ENCODE assay signal across 19 mouse cellular contexts in the genomic region with DNA sequence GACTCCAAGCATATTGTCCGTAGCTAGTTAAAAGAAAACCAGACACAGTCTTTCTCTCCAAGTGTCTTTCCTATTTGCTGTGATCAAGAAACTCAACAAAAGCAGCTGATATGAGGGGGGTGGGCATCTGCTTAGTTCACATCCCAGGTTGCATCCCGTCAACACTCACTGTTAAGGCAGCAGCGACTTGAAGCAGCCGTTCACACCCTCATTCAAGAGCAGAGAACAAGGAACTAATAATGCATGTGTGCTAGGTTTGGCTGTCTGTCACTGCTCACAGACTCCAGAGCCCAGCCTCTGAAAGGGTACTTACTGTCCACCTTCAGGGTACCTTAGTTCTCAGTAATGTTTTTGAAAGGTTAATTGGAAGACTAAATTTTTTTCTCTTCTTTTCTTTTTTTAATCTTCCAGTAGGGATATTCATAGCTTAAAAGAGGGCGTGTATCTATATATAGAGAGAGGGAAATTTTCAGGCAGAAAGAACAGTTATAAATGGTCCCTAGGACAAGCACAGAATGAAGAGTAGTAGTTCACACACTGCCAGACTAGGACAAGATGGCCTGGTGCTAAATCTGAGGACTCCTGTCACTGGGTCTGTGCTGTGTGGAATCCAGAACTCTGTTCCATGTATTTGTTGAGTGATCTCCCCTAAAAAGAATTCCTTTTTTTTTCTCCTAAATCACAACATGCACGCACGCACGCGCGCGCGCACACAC.
"Had no signal": no experiment of that assay in that cellular context is flagged by ENCODE, and none has a peak within 500 bp of the region (broad histone marks: within the 10 kb centered on the region; RNA-seq: fewer than 3 reads in every experiment).

No protein-coding gene starts in this region.

- H3K4me3 ChIP-seq: limb, embryonic 10.5 days; limb, embryonic 13.5 days; liver, embryonic 12.5 days; liver, embryonic 15.5 days; lung, embryonic 15.5 days; megakaryocyte, embryonic 14.5 days; midbrain, embryonic 10.5 days; midbrain, embryonic 13.5 days had no signal

- H3K36me3 ChIP-seq: limb, embryonic 10.5 days; limb, embryonic 13.5 days; liver, embryonic 12.5 days; liver, embryonic 15.5 days; lung, embryonic 15.5 days; midbrain, embryonic 10.5 days; midbrain, embryonic 13.5 days had no signal

- H3K4me1 ChIP-seq: limb, embryonic 10.5 days; limb, embryonic 13.5 days; liver, embryonic 12.5 days; liver, embryonic 15.5 days; lung, embryonic 15.5 days; megakaryocyte, embryonic 14.5 days; midbrain, embryonic 10.5 days; midbrain, embryonic 13.5 days had no signal

- H3K9me3 ChIP-seq: limb, embryonic 10.5 days; limb, embryonic 13.5 days; liver, embryonic 12.5 days; liver, embryonic 15.5 days; lung, embryonic 15.5 days; midbrain, embryonic 10.5 days; midbrain, embryonic 13.5 days had no signal

- H3K4me2 ChIP-seq: limb, embryonic 13.5 days; liver, embryonic 12.5 days; liver, embryonic 15.5 days; lung, embryonic 15.5 days; midbrain, embryonic 13.5 days had no signal

- ATAC-seq: liver, embryonic 12.5 days; midbrain, embryonic 13.5 days; midbrain, embryonic 16.5 days had no signal

- H3K9ac ChIP-seq: limb, embryonic 13.5 days; liver, embryonic 12.5 days; liver, embryonic 15.5 days; lung, embryonic 15.5 days; midbrain, embryonic 13.5 days had no signal

- DNase-seq: kidney, adult 9 months; kidney, postnatal 14 days; kidney, postnatal 4 days; liver; lung, adult 18-20 months; lung, postnatal 10 days; lung, postnatal 36 days; thymus, adult 2 months; thymus, postnatal 14 days; thymus, postnatal 4 days had no signal

- H3K27me3 ChIP-seq: limb, embryonic 13.5 days; liver, embryonic 12.5 days; liver, embryonic 15.5 days; lung, embryonic 15.5 days; megakaryocyte, embryonic 14.5 days; midbrain, embryonic 13.5 days had no signal

- H3K27ac ChIP-seq: limb, embryonic 10.5 days; limb, embryonic 13.5 days; liver, embryonic 12.5 days; liver, embryonic 15.5 days; lung, embryonic 15.5 days; midbrain, embryonic 10.5 days; midbrain, embryonic 13.5 days had no signal
